Mouse (Mus musculus) forebrain, embryonic 12.5 days (tissue): Measurements from ENCODE around the gene Ostf1. TPM values are rescaled to one million over a fixed set of nuclear protein-coding genes. Genes with fewer than 3 reads are reported as not detected.
A peak's percentile ranks its signal among the peaks of the same experiment; 100 is the strongest.

Experiments
- ATAC-seq: fragments of 200-750 bp; cut with Nextera tagmentation; 2 replicates; pipeline ENCODE4 v1.8.0; 2017; ENCODE audit warnings: moderate TSS enrichment; ENCODE audit not compliant: low FRiP score
- H3K27ac ChIP-seq: fragments of 300-500 bp; sonication (generic); 2 replicates; pipeline ENCODE4 v1.5.1; 2016; ENCODE audit warnings: mild to moderate bottlenecking
- H3K27me3 ChIP-seq: fragments of 300-500 bp; sonication (generic); 2 replicates; pipeline ENCODE4 v1.6.1; 2016; ENCODE audit warnings: mild to moderate bottlenecking
- H3K36me3 ChIP-seq: fragments of 300-500 bp; sonication (generic); replicated peaks from 2 replicates; pipeline ENCODE4 v1.6.1; 2016; ENCODE audit warnings: mild to moderate bottlenecking
- H3K4me1 ChIP-seq: fragments of 300-500 bp; sonication (generic); 2 replicates; pipeline ENCODE4 v1.6.1; 2016
- H3K4me2 ChIP-seq: fragments of 300-500 bp; sonication (generic); 2 replicates; pipeline ENCODE4 v1.6.1; 2016; ENCODE audit warnings: mild to moderate bottlenecking, moderate library complexity
- H3K4me3 ChIP-seq: fragments of 300-500 bp; sonication (generic); replicated peaks from 2 replicates; pipeline ENCODE4 v1.5.1; 2016; ENCODE audit warnings: mild to moderate bottlenecking
- H3K9ac ChIP-seq: fragments of 300-500 bp; sonication (generic); 2 replicates; pipeline ENCODE4 v1.6.1; 2016; ENCODE audit warnings: mild to moderate bottlenecking
- H3K9me3 ChIP-seq: fragments of 300-500 bp; sonication (generic); 2 replicates; pipeline ENCODE4 v1.6.1; 2016
- WGBS: fragments of 180-500 bp; shearing (Covaris S2); methylation state at CpG from one replicate; pipeline ENCODE4 v1.1.7; 2016; 5-methylcytosine and 5-hydroxymethylcytosine counted together
- polyA plus RNA-seq: library from polyadenylated mRNA; unstranded; fragments of >200 nt; fragmentation: Nextera tagmentation; extraction: Ambion mirVana; gene quantifications from 2 replicates; pipeline ENCODE4 v1.2.1, GENCODE M21; 2016

Ostf1 gene
- polyA plus RNA-seq, 1 experiment from 2014 or later: 28.1 TPM

- H3K36me3 ChIP-seq: no peaks in the 10 kb centered on the region
- 88% methylated on average over 3 of the region's 3 CpGs for WGBS
- no peak for ATAC-seq
- H3K27me3 ChIP-seq: no peaks in the 10 kb centered on the region
- peaks cover 7% of the 10 kb centered on the region; the same call in 1 of the 2 replicates for H3K4me1 ChIP-seq
- H3K27ac ChIP-seq: no peak overlapping the region
- no peak overlapping the region for H3K4me3 ChIP-seq
- no peak overlapping the region for H3K4me2 ChIP-seq
- H3K9ac ChIP-seq: no peak overlapping the region
- no peaks in the 10 kb centered on the region for H3K9me3 ChIP-seq
Observed at GRCm38 (mm10) chr19:18575891-18576290, 55.7 kb downstream of the Ostf1 start.

GRCm38 (mm10) chr19:18573907-18574306 is 57.7 kb downstream of the Ostf1 start:
- Histone ChIP-seq H3K4me2 (no peak overlapping the region), H3K27me3 (no peaks in the 10 kb centered on the region), H3K36me3 (no peaks in the 10 kb centered on the region), H3K9me3 (no peaks in the 10 kb centered on the region), H3K27ac (no peak overlapping the region), H3K4me3 (no peak overlapping the region), H3K9ac (no peak overlapping the region), H3K4me1 (peaks cover 7% of the 10 kb centered on the region; the same call in 1 of the 2 replicates)
- WGBS: 81% methylated on average over 5 of the region's 5 CpGs
- ATAC-seq: no peak

- Histone ChIP-seq H3K4me1 (peaks cover 4% of the 10 kb centered on the region; the same call in 1 of the 2 replicates), H3K27me3 (no peaks in the 10 kb centered on the region), H3K27ac (no peak overlapping the region), H3K36me3 (no peaks in the 10 kb centered on the region), H3K4me2 (no peak overlapping the region), H3K4me3 (no peak overlapping the region), H3K9ac (no peak overlapping the region), H3K9me3 (no peaks in the 10 kb centered on the region)
- 85% methylated on average over 3 of the region's 3 CpGs for WGBS
- no peak for ATAC-seq
Observed at GRCm38 (mm10) chr19:18573443-18573842, 58.2 kb downstream of the Ostf1 start.

- no peak overlapping the region for H3K4me2 ChIP-seq
- no peak overlapping the region for H3K4me3 ChIP-seq
- H3K4me1 ChIP-seq: no peaks in the 10 kb centered on the region
- no peaks in the 10 kb centered on the region for H3K27me3 ChIP-seq
- no peak overlapping the region for H3K9ac ChIP-seq
- 92% methylated on average over 1 of the region's 1 CpGs for WGBS
- no peaks in the 10 kb centered on the region for H3K9me3 ChIP-seq
- ATAC-seq: no peak
- H3K36me3 ChIP-seq: no peaks in the 10 kb centered on the region
- no peak overlapping the region for H3K27ac ChIP-seq
Observed at GRCm38 (mm10) chr19:18569496-18569895, 62.1 kb downstream of the Ostf1 start.

- H3K36me3 ChIP-seq: no peaks in the 10 kb centered on the region
- H3K27ac ChIP-seq: no peak overlapping the region
- no peak overlapping the region for H3K4me2 ChIP-seq
- no peak for ATAC-seq
- H3K4me1 ChIP-seq: no peaks in the 10 kb centered on the region
- H3K4me3 ChIP-seq: no peak overlapping the region
- no peak overlapping the region for H3K9ac ChIP-seq
- H3K9me3 ChIP-seq: no peaks in the 10 kb centered on the region
- 87% methylated on average over 3 of the region's 3 CpGs for WGBS
- no peaks in the 10 kb centered on the region for H3K27me3 ChIP-seq
Observed at GRCm38 (mm10) chr19:18568828-18569430, 62.7 kb downstream of the Ostf1 start.

GRCm38 (mm10) chr19:18567936-18568827 is 63.4 kb downstream of the Ostf1 start:
- H3K36me3 ChIP-seq: no peaks in the 10 kb centered on the region
- ATAC-seq: no peak
- H3K27ac ChIP-seq: no peak overlapping the region
- H3K27me3 ChIP-seq: no peaks in the 10 kb centered on the region
- no peaks in the 10 kb centered on the region for H3K9me3 ChIP-seq
- no peak overlapping the region for H3K4me3 ChIP-seq
- WGBS: 88% methylated on average over 12 of the region's 12 CpGs
- no peaks in the 10 kb centered on the region for H3K4me1 ChIP-seq
- no peak overlapping the region for H3K4me2 ChIP-seq
- H3K9ac ChIP-seq: no peak overlapping the region

GRCm38 (mm10) chr19:18567501-18567900 is 64.1 kb downstream of the Ostf1 start:
- Histone ChIP-seq H3K9me3 (no peaks in the 10 kb centered on the region), H3K27me3 (no peaks in the 10 kb centered on the region), H3K36me3 (no peaks in the 10 kb centered on the region), H3K27ac (no peak overlapping the region), H3K4me2 (no peak overlapping the region), H3K4me3 (no peak overlapping the region), H3K4me1 (no peaks in the 10 kb centered on the region), H3K9ac (no peak overlapping the region)
- no peak for ATAC-seq
- WGBS: 89% methylated on average over 11 of the region's 11 CpGs

- no peak overlapping the region for H3K4me3 ChIP-seq
- 89% methylated on average over 1 of the region's 1 CpGs for WGBS
- H3K4me2 ChIP-seq: no peak overlapping the region
- no peaks in the 10 kb centered on the region for H3K4me1 ChIP-seq
- H3K9me3 ChIP-seq: no peaks in the 10 kb centered on the region
- H3K27ac ChIP-seq: no peak overlapping the region
- H3K9ac ChIP-seq: no peak overlapping the region
- no peaks in the 10 kb centered on the region for H3K36me3 ChIP-seq
- ATAC-seq: no peak
- H3K27me3 ChIP-seq: no peaks in the 10 kb centered on the region
Observed at GRCm38 (mm10) chr19:18557708-18558107, 73.9 kb downstream of the Ostf1 start.

- Histone ChIP-seq H3K36me3 (no peaks in the 10 kb centered on the region), H3K9ac (no peak overlapping the region), H3K27me3 (no peaks in the 10 kb centered on the region), H3K9me3 (no peaks in the 10 kb centered on the region), H3K4me1 (no peaks in the 10 kb centered on the region), H3K4me3 (no peak overlapping the region), H3K27ac (no peak overlapping the region), H3K4me2 (no peak overlapping the region)
- WGBS: 94% methylated on average over 2 of the region's 2 CpGs
- ATAC-seq: no peak
Observed at GRCm38 (mm10) chr19:18555645-18556044, 76.0 kb downstream of the Ostf1 start.

GRCm38 (mm10) chr19:18548668-18549067 is 83.0 kb downstream of the Ostf1 start:
- H3K36me3 ChIP-seq: no peaks in the 10 kb centered on the region
- no peaks in the 10 kb centered on the region for H3K4me1 ChIP-seq
- H3K27ac ChIP-seq: no peak overlapping the region
- ATAC-seq: peak; percentile 64; the same call in 1 of the 2 replicates
- no peak overlapping the region for H3K4me3 ChIP-seq
- H3K9ac ChIP-seq: no peak overlapping the region
- H3K4me2 ChIP-seq: no peak overlapping the region
- H3K27me3 ChIP-seq: no peaks in the 10 kb centered on the region
- WGBS: 14% methylated on average over 4 of the region's 4 CpGs
- H3K9me3 ChIP-seq: no peaks in the 10 kb centered on the region
